Mouse (Mus musculus) R1 (cell line): ENCODE measurements around the gene Ppp1r18.

Source experiments
- DNase-seq: peaks from one replicate; pipeline ENCODE4 v3.0.0-alpha.2; 2018; ENCODE audit warnings: low read depth, low spot score

Gene Ppp1r18

DNA sequence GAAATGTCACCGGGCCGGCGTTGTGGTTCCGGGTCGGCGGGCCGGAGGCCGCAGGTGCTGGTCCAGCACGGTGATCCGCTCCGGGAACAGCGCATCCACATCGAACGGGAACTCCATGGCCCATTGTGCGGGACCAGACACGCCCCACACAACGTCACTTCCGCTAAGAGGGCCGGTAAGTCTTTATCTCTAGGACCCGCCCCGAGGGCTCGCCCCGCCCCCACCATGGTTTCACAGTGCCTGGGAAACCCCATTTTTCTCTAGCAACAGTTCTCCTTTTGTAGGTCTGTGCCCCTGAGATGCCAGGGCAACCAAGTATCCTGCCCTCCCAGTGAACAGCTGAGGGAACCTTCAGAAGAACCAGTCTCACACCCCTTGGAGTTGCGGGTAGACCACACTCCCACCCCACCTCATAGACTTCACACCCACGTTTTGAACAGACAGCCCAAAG is 44.6 kb downstream of the Ppp1r18 start, which contains the start of gene Atat1:
Atat1 (minus strand) TSS at position 157 of the 451 bp plus-strand sequence.
- DNase-seq: peak; percentile 96

DNA sequence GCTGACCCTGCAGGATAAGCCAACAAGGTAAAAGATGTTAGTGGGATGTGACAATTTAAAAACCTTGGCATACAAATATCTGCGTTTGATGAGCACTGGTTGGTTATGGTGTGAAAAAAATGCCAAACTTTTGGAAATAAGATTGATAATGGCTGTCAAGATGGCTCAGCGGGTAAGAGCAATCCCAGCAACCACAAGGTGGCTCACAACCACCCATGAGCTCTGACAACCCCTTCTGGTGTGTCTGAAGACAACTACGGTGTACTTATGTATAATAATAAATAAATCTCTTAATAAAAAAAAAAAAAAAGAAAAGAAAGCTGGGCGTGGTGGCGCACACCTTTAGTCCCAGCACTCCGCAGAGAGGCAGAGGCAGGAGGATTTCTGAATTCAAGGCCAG is 49.6 kb downstream of the Ppp1r18 start:
- DNase-seq: no peak

- peak; percentile 71 for DNase-seq
Measured at GRCm38 (mm10) chr17:35915538-35916296, 50.3 kb downstream of the Ppp1r18 start.

GRCm38 (mm10) chr17:35916297-35917142 is 51.1 kb downstream of the Ppp1r18 start, which contains the start of the genes Mrps18b and Ppp1r10:
Gene Mrps18b (minus strand): TSS chr17:35916389.
Gene Ppp1r10 (plus strand): TSS chr17:35916434.
- peak; percentile 99 for DNase-seq

DNA sequence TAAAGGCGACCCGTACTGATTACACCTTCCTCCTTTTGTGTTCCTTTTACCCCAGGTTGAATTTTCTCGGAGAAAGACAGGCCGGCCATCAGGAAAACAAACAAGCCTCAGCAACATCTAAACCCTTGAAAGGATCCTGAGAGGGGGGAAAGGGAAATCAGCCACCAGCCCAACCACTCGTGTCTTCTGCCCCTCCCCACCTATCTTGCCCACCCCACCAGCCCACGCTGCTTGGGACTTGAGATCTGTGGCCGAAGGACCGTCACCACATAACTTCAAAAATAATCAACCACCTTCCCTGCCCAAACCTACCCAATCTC is 51.7 kb downstream of the Ppp1r18 start:
- DNase-seq: no peak

- peak; percentile 88 for DNase-seq
Measured at GRCm38 (mm10) chr17:35917463-35918251, 52.3 kb downstream of the Ppp1r18 start.

- peak; percentile 83 for DNase-seq
Measured at GRCm38 (mm10) chr17:35918276-35919059, 53.1 kb downstream of the Ppp1r18 start.

GRCm38 (mm10) chr17:35919060-35919715 is 53.8 kb downstream of the Ppp1r18 start:
- peak; percentile 98 for DNase-seq

GRCm38 (mm10) chr17:35919864-35920301 is 54.5 kb downstream of the Ppp1r18 start:
- peak; percentile 65 for DNase-seq

DNA sequence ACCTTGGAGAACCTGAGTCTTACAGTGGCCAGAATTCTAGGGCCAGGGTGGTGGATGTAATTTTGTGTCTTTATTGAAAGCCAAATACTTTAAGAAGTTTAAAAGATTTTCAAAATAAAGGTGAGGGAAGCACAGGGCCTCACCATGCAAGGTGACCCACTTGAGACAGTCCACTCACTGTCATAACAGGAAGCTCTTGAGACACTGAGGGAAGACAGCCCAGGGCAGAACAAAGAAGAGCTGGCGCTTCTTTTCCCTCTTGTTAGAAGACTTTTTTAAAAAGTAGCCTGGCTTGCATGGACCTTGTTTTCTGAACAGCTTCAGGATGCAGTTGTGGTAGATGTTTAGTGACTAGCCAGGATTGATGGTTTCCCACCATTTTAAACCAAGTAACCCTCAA is 55.0 kb downstream of the Ppp1r18 start:
- DNase-seq: no peak

DNA sequence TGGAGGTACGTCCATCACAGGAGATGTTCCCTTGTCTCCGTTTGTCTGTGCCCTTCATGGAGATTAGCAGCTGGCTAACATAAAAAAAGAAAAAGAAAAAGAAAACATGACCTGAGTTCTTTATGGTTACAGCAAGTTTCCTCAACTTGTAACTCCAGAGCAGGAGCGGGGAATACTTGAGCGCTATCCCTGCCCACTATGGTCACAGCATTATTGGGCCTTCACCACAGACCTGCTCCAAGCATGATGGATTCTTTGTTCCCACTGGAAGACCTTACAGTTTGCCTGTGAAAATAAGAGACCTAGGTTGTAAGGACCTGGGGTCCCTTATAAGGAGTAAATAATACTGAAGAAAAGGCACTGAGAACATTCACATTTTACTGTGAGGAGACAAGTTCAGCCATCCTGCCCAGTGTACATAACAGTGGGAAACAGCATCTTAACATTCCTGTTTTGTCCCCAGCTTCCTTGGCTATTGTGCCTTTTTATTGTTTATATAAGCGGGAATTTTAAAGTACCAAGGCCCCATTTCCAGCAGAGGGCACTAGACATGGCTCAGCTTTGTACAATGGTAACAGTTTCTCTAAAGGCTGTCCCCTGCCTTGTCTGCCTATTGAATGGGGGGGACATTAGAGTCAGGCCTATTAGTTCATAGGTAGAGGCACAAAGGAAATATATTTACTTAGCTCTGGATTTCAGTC is 55.6 kb downstream of the Ppp1r18 start:
- DNase-seq: peak; percentile 80

GRCm38 (mm10) chr17:35921710-35922109 is 56.3 kb downstream of the Ppp1r18 start:
- DNase-seq: no peak

- DNase-seq: no peak
Measured at GRCm38 (mm10) chr17:35922566-35922965, 57.2 kb downstream of the Ppp1r18 start.

DNA sequence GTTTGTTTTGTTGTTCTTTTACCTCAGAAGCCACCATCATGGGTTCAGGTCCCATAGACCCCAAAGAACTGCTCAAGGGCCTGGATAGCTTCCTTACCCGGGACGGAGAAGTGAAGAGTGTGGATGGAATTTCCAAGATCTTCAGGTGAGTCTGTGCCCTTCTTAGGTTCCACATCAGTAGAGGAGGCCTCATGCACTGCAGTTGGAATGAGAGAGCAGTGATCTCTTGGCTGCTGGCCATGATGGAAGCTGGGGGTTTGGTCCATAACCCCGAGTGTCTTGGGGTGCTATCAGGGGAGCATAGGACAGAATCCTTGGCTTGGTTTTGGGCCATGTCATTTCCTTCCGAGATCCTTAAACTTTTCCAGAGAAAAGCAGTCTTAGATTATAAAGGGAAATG is 57.9 kb downstream of the Ppp1r18 start:
- no peak for DNase-seq
